Mouse (Mus musculus): Measurements from ENCODE around the gene Rgs5.

Gene Rgs5

GRCm38 (mm10) chr1:169655256-169655655 lies at the start of gene Rgs5:
Rgs5 (plus strand) TSS chr1:169655501.
- DNase-seq = peak; percentile 44 to 72

GRCm38 (mm10) chr1:169606164-169606563 lies 49.1 kb upstream of the Rgs5 start:
- DNase-seq = no peak

GRCm38 (mm10) chr1:169629738-169630137 lies 25.6 kb upstream of the Rgs5 start:
- no peak for DNase-seq

- DNase-seq = no peak
Measured at GRCm38 (mm10) chr1:169637251-169637750, 18.0 kb upstream of the Rgs5 start.

GRCm38 (mm10) chr1:169644884-169645653 lies 10.2 kb upstream of the Rgs5 start:
- no peak for DNase-seq

GRCm38 (mm10) chr1:169659479-169659878 lies 4.2 kb downstream of the Rgs5 start:
- DNase-seq = peak in 1 of 2 experiments; percentile 13

- no peak for DNase-seq
Measured at GRCm38 (mm10) chr1:169667328-169667727, 12.0 kb downstream of the Rgs5 start.

- DNase-seq = peak in 1 of 2 experiments; percentile 20
Measured at GRCm38 (mm10) chr1:169670705-169671104, 15.4 kb downstream of the Rgs5 start.

- DNase-seq = no peak
Measured at GRCm38 (mm10) chr1:169671801-169672200, 16.5 kb downstream of the Rgs5 start.

- DNase-seq = no peak
Measured at GRCm38 (mm10) chr1:169672272-169672671, 17.0 kb downstream of the Rgs5 start.

GRCm38 (mm10) chr1:169674116-169674515 lies 18.8 kb downstream of the Rgs5 start:
- DNase-seq = peak in 1 of 2 experiments; percentile 9

- no peak for DNase-seq
Measured at GRCm38 (mm10) chr1:169676751-169677150, 21.4 kb downstream of the Rgs5 start.

GRCm38 (mm10) chr1:169680455-169681208 lies 25.3 kb downstream of the Rgs5 start:
- DNase-seq = no peak

- DNase-seq = no peak
Measured at GRCm38 (mm10) chr1:169682775-169683497, 27.6 kb downstream of the Rgs5 start.

GRCm38 (mm10) chr1:169685257-169685656 lies 30.0 kb downstream of the Rgs5 start:
- DNase-seq = peak; percentile 11 to 45

- no peak for DNase-seq
Measured at GRCm38 (mm10) chr1:169693040-169693439, 37.7 kb downstream of the Rgs5 start.

GRCm38 (mm10) chr1:169693537-169693936 lies 38.2 kb downstream of the Rgs5 start:
- no peak for DNase-seq

GRCm38 (mm10) chr1:169695356-169695755 lies 40.1 kb downstream of the Rgs5 start:
- DNase-seq = no peak

GRCm38 (mm10) chr1:169697236-169697635 lies 41.9 kb downstream of the Rgs5 start:
- no peak for DNase-seq

GRCm38 (mm10) chr1:169699184-169699583 lies 43.9 kb downstream of the Rgs5 start:
- DNase-seq = no peak

GRCm38 (mm10) chr1:169704395-169705087 lies 49.2 kb downstream of the Rgs5 start:
- DNase-seq = no peak

GRCm38 (mm10) chr1:169721836-169722235 lies 66.5 kb downstream of the Rgs5 start:
- no peak for DNase-seq

Data from kidney, postnatal 25 days (tissue).